Mouse (Mus musculus) limb, embryonic 14.5 days (tissue): Measurements from ENCODE around the gene Gm20388. TPM values are rescaled to one million over a fixed set of nuclear protein-coding genes. Genes with fewer than 3 reads are reported as not detected.

ENCODE experiments used
- ATAC-seq: fragments of 200-750 bp; cut with Nextera tagmentation; 2 replicates; pipeline ENCODE4 v1.8.0; 2017; ENCODE audit warnings: low read depth, moderate number of reproducible peaks, moderate TSS enrichment; ENCODE audit not compliant: low FRiP score
- DNase-seq: peaks from one replicate; pipeline ENCODE4 v3.0.0-alpha.2; 2015; ENCODE audit warnings: low spot score
- H3K27ac ChIP-seq: fragments of 300-500 bp; sonication (generic); replicated peaks from 2 replicates; pipeline ENCODE4 v1.5.1; 2014; ENCODE audit warnings: low read depth, mild to moderate bottlenecking, low read length, moderate library complexity, mixed read lengths
- H3K27me3 ChIP-seq: fragments of 300-500 bp; sonication (generic); 2 replicates; pipeline ENCODE4 v1.6.1; 2014; ENCODE audit warnings: low read length, mixed read lengths; ENCODE audit not compliant: control insufficient read depth, insufficient read depth
- H3K36me3 ChIP-seq: fragments of 300-500 bp; sonication (generic); 2 replicates; pipeline ENCODE4 v1.6.1; 2014; ENCODE audit warnings: mild to moderate bottlenecking, low read length, moderate library complexity, mixed read lengths; ENCODE audit not compliant: control insufficient read depth, insufficient read depth
- H3K4me1 ChIP-seq: fragments of 300-500 bp; sonication (generic); 2 replicates; pipeline ENCODE4 v1.6.1; 2014; ENCODE audit warnings: antibody characterized with exemption, low read length, mixed read lengths; ENCODE audit not compliant: control insufficient read depth, insufficient read depth
- H3K4me2 ChIP-seq: fragments of 300-500 bp; sonication (generic); replicated peaks from 2 replicates; pipeline ENCODE4 v1.6.1; 2014; ENCODE audit warnings: low read depth, mild to moderate bottlenecking, low read length, moderate library complexity; ENCODE audit not compliant: severe bottlenecking
- H3K4me3 ChIP-seq: fragments of 300-500 bp; sonication (generic); replicated peaks from 2 replicates; pipeline ENCODE4 v1.5.1; 2014; ENCODE audit warnings: low read length
- H3K9ac ChIP-seq: fragments of 300-500 bp; sonication (generic); 2 replicates; pipeline ENCODE4 v1.6.1; 2014; ENCODE audit warnings: mild to moderate bottlenecking, low read depth, low read length, moderate library complexity; ENCODE audit not compliant: severe bottlenecking
- H3K9me3 ChIP-seq: fragments of 300-500 bp; sonication (generic); 2 replicates; pipeline ENCODE4 v1.6.1; 2016; ENCODE audit warnings: low read length; ENCODE audit not compliant: control insufficient read depth
- POLR2A ChIP-seq: fragments of 200-500 bp; IDR thresholded peaks from 2 replicates; pipeline ENCODE4 v1.8.0; 2012; ENCODE audit warnings: inconsistent platforms, mild to moderate bottlenecking, moderate library complexity, borderline replicate concordance; ENCODE audit not compliant: insufficient read depth, insufficient read length; ENCODE audit errors: extremely low read depth
- WGBS: fragments of 180-500 bp; shearing (Covaris S2); extraction: QIAGEN DNeasy Blood & Tissue Kit; methylation state at CpG from one replicate; pipeline ENCODE4 v1.1.7; 2014; 5-methylcytosine and 5-hydroxymethylcytosine counted together
- polyA plus RNA-seq, 2 experiments: library from polyadenylated mRNA; depleted of rRNA in 1 of 2; stranded (reverse) in 1 of 2; unstranded in 1 of 2; fragments of >200 nt; fragmentation: Nextera tagmentation in 1 of 2; extraction: Ambion mirVana in 1 of 2; gene quantifications; 2 replicates each; pipeline versions ENCODE4 v1.2.1 to v1.2.3; 2012 to 2014

Gm20388 gene
- polyA plus RNA-seq, 2 experiments = 1.9 to 49.9 TPM

GRCm38 (mm10) chr8:122728630-122729029 is 2818.0 kb downstream of the Gm20388 start:
- TF ChIP-seq POLR2A = no peak
- DNase-seq = no peak

GRCm38 (mm10) chr8:122735110-122735509 is 2824.5 kb downstream of the Gm20388 start:
- H3K4me2 ChIP-seq = no peak overlapping the region
- H3K9ac ChIP-seq = no peak overlapping the region
- WGBS = 63% methylated on average over 3 of the region's 3 CpGs
- no peaks in the 10 kb centered on the region for H3K9me3 ChIP-seq
- DNase-seq (no peak), ATAC-seq (no peak)
- H3K4me1 ChIP-seq = 0 out of 2 replicates have a peak, but pooled peaks cover 3% of the 10 kb centered on the region
- no peak for TF ChIP-seq POLR2A
- H3K4me3 ChIP-seq = no peak overlapping the region
- no peak overlapping the region for H3K27ac ChIP-seq
- H3K27me3 ChIP-seq = no peaks in the 10 kb centered on the region
- H3K36me3 ChIP-seq = no peaks in the 10 kb centered on the region

More at GRCm38 (mm10) chr8:122728630-122729029, 2818.0 kb downstream of the Gm20388 start:
- Histone ChIP-seq H3K36me3 (no peaks in the 10 kb centered on the region), H3K4me2 (no peak overlapping the region), H3K27me3 (no peaks in the 10 kb centered on the region), H3K4me3 (no peak overlapping the region), H3K9me3 (no peaks in the 10 kb centered on the region), H3K9ac (no peak overlapping the region), H3K4me1 (no peaks in the 10 kb centered on the region), H3K27ac (no peak overlapping the region)
- no peak for ATAC-seq
- WGBS = 5% methylated on average over 3 of the region's 3 CpGs

GRCm38 (mm10) chr8:122735542-122736473 is 2825.2 kb downstream of the Gm20388 start:
- Histone ChIP-seq H3K4me1 (0 out of 2 replicates have a peak, but pooled peaks cover 3% of the 10 kb centered on the region), H3K4me2 (no peak overlapping the region), H3K9me3 (no peaks in the 10 kb centered on the region), H3K27me3 (no peaks in the 10 kb centered on the region), H3K9ac (no peak overlapping the region), H3K27ac (no peak overlapping the region), H3K36me3 (no peaks in the 10 kb centered on the region), H3K4me3 (no peak overlapping the region)
- ATAC-seq (no peak), DNase-seq (no peak)
- TF ChIP-seq POLR2A = no peak
- WGBS = 60% methylated on average over 19 of the region's 19 CpGs

GRCm38 (mm10) chr8:122736623-122737022 is 2826.0 kb downstream of the Gm20388 start:
- no peak for TF ChIP-seq POLR2A
- ATAC-seq (no peak), DNase-seq (no peak)
- Histone ChIP-seq H3K4me3 (no peak overlapping the region), H3K27ac (no peak overlapping the region), H3K4me1 (0 out of 2 replicates have a peak, but pooled peaks cover 3% of the 10 kb centered on the region), H3K9me3 (no peaks in the 10 kb centered on the region), H3K36me3 (no peaks in the 10 kb centered on the region), H3K9ac (no peak overlapping the region), H3K4me2 (no peak overlapping the region), H3K27me3 (no peaks in the 10 kb centered on the region)
- WGBS = 90% methylated on average over 11 of the region's 11 CpGs

- no peak for TF ChIP-seq POLR2A
- DNase-seq (peak; percentile 40), ATAC-seq (no peak)
- no peak overlapping the region for H3K9ac ChIP-seq
- H3K4me1 ChIP-seq = 0 out of 2 replicates have a peak, but pooled peaks cover 3% of the 10 kb centered on the region
- no peaks in the 10 kb centered on the region for H3K27me3 ChIP-seq
- no peak overlapping the region for H3K4me3 ChIP-seq
- H3K9me3 ChIP-seq = no peaks in the 10 kb centered on the region
- H3K36me3 ChIP-seq = no peaks in the 10 kb centered on the region
- no peak overlapping the region for H3K27ac ChIP-seq
- WGBS = 48% methylated on average over 4 of the region's 4 CpGs
- H3K4me2 ChIP-seq = no peak overlapping the region
Observed at GRCm38 (mm10) chr8:122737071-122737470, 2826.4 kb downstream of the Gm20388 start.
